Mouse (Mus musculus): ENCODE data around the gene Mkks.

DNA sequence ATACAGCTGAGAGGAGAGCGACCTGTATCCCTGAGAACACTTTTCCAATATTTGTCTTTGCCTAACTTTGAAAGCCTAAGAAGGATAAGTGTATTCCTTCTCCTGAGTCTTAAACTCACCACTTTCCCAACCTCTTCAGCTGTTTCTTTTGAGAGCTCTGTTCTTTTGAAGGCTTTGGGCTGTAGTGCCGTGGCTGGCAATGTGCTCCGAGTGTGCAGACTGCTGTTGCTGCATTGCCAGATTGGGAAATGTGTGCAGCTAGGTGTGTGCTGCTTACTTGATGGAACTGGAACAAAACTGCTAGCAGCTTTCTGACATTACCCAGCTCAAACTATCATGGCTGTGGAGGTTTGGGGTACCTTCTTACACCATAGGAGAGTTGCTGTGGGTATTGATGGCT, 21.8 kb upstream of the Mkks start:
- TF ChIP-seq TCF12 (IDR thresholded peaks at IDR 0.05; ENCODE audit: insufficient read depth, poor library complexity, severe bottlenecking) (no peak), CEBPB (IDR thresholded peaks at IDR 0.05; ENCODE audit: insufficient read depth, poor library complexity, severe bottlenecking) (no peak), POLR2A (IDR thresholded peaks at IDR 0.05; ENCODE audit: insufficient read length, low read depth) (no peak), MYOD1 (IDR thresholded peaks at IDR 0.05; ENCODE audit: control insufficient read depth in 1 of 3, insufficient read length in 2 of 3, low read depth in 2 of 3) (no peak), POLR2AphosphoS2 (IDR thresholded peaks at IDR 0.05; ENCODE audit: insufficient read length, low read depth) (no peak), USF1 (IDR thresholded peaks at IDR 0.05; ENCODE audit: low read depth) (no peak), MYOG (IDR thresholded peaks at IDR 0.05; ENCODE audit: control insufficient read depth in 1 of 3, insufficient read depth in 1 of 3, insufficient read length in 2 of 3, low read depth in 2 of 3) (no peak), MAX (IDR thresholded peaks at IDR 0.05; ENCODE audit: low read depth) (no peak), REST (IDR thresholded peaks at IDR 0.05; ENCODE audit: insufficient read depth, insufficient read length) (no peak)
